Comparison of ENCODE assay signal across 29 mouse cellular contexts in genomic region chr17:82742445-82742844, GRCm38 (mm10).
DNase-seq lines count a peak whose midpoint lies in the region; TF ChIP-seq lines count a peak whose summit lies in the region.
"Had no signal": no experiment of that assay in that cellular context is flagged by ENCODE, and none has a peak within 500 bp of the region (broad histone marks: within the 10 kb centered on the region; RNA-seq: fewer than 3 reads in every experiment).

No protein-coding gene starts in this region.

- H3K27ac ChIP-seq in heart, adult 2 months = no peak overlapping the region
- no peak overlapping the region for H3K27ac ChIP-seq in layer of hippocampus, adult 2 months
- H3K27ac ChIP-seq in cerebellum, adult 2 months (ENCODE audit: insufficient read depth, low read length) = no peak overlapping the region
- H3K27ac ChIP-seq: embryonic facial prominence, embryonic 10.5 days; embryonic facial prominence, embryonic 15.5 days; forebrain, embryonic 15.5 days; gastrocnemius, adult 2 months; hindbrain, embryonic 12.5 days; kidney, embryonic 15.5 days; limb, embryonic 12.5 days; liver, embryonic 15.5 days; lung, embryonic 15.5 days; midbrain, embryonic 15.5 days; stomach, embryonic 15.5 days had no signal

- no peak overlapping the region for H3K9ac ChIP-seq in heart, adult 2 months (ENCODE audit: low read depth, low read length)
- H3K9ac ChIP-seq: embryonic facial prominence, embryonic 15.5 days; forebrain, embryonic 15.5 days; hindbrain, embryonic 12.5 days; kidney, embryonic 15.5 days; limb, embryonic 12.5 days; liver, embryonic 15.5 days; lung, embryonic 15.5 days; midbrain, embryonic 15.5 days; stomach, embryonic 15.5 days had no signal

- no peaks in the 10 kb centered on the region for H3K4me1 ChIP-seq in heart, adult 2 months (ENCODE audit: control insufficient read depth, insufficient read depth, low read length)
- no peaks in the 10 kb centered on the region for H3K4me1 ChIP-seq in cerebellum, adult 2 months (ENCODE audit: control insufficient read depth, insufficient read depth, low read length)
- H3K4me1 ChIP-seq: embryonic facial prominence, embryonic 10.5 days; embryonic facial prominence, embryonic 15.5 days; forebrain, embryonic 15.5 days; hindbrain, embryonic 12.5 days; kidney, embryonic 15.5 days; limb, embryonic 12.5 days; liver, embryonic 15.5 days; lung, embryonic 15.5 days; megakaryocyte, embryonic 14.5 days; midbrain, embryonic 15.5 days; stomach, embryonic 15.5 days had no signal

- no peak for TF ChIP-seq EP300 in heart, adult 2 months (IDR thresholded peaks at IDR 0.05; ENCODE audit: insufficient read depth, low read depth, low read length)

- TF ChIP-seq CTCF in heart, adult 2 months (IDR thresholded peaks at IDR 0.05) = peak; percentile 52
- peak; percentile 73 for TF ChIP-seq CTCF in layer of hippocampus, adult 2 months (conservative IDR thresholded peaks at IDR 0.05)
- no peak for TF ChIP-seq CTCF in brain, embryonic 14.5 days (IDR thresholded peaks at IDR 0.05; ENCODE audit: borderline replicate concordance, extremely low read depth, insufficient read depth, insufficient read length)
- no peak for TF ChIP-seq CTCF in cerebellum, adult 2 months (IDR thresholded peaks at IDR 0.05; ENCODE audit: borderline replicate concordance, insufficient read depth, low read depth, low read length)

- no peaks in the 10 kb centered on the region for H3K27me3 ChIP-seq in heart, adult 2 months (ENCODE audit: control insufficient read depth, insufficient read depth, low read length)
- H3K27me3 ChIP-seq in cerebellum, adult 2 months (ENCODE audit: control insufficient read depth, insufficient read depth, low read length) = no peaks in the 10 kb centered on the region
- H3K27me3 ChIP-seq: embryonic facial prominence, embryonic 15.5 days; forebrain, embryonic 15.5 days; hindbrain, embryonic 12.5 days; kidney, embryonic 15.5 days; limb, embryonic 12.5 days; liver, embryonic 15.5 days; lung, embryonic 15.5 days; megakaryocyte, embryonic 14.5 days; midbrain, embryonic 15.5 days; stomach, embryonic 15.5 days had no signal

- WGBS in heart, adult 2 months = 85% methylated on average over 1 of the region's 1 CpGs
- 89% methylated on average over 1 of the region's 1 CpGs for WGBS in cerebellum, adult 2 months

- no peaks in the 10 kb centered on the region for H3K36me3 ChIP-seq in heart, adult 2 months (ENCODE audit: control insufficient read depth, insufficient read depth, low read length)
- H3K36me3 ChIP-seq: embryonic facial prominence, embryonic 10.5 days; embryonic facial prominence, embryonic 15.5 days; forebrain, embryonic 15.5 days; hindbrain, embryonic 12.5 days; kidney, embryonic 15.5 days; limb, embryonic 12.5 days; liver, embryonic 15.5 days; lung, embryonic 15.5 days; midbrain, embryonic 15.5 days; stomach, embryonic 15.5 days had no signal

- no peak overlapping the region for H3K4me3 ChIP-seq in heart, adult 2 months
- H3K4me3 ChIP-seq in layer of hippocampus, adult 2 months = no peak overlapping the region
- no peak overlapping the region for H3K4me3 ChIP-seq in cerebellum, adult 2 months (replicated peaks; ENCODE audit: insufficient read depth, low read depth, low read length)
- H3K4me3 ChIP-seq: embryonic facial prominence, embryonic 10.5 days; embryonic facial prominence, embryonic 15.5 days; forebrain, embryonic 15.5 days; gastrocnemius, adult 2 months; hindbrain, embryonic 12.5 days; kidney, embryonic 15.5 days; limb, embryonic 12.5 days; liver, embryonic 15.5 days; lung, embryonic 15.5 days; megakaryocyte, embryonic 14.5 days; midbrain, embryonic 15.5 days; stomach, embryonic 15.5 days had no signal

- no peak for TF ChIP-seq POLR2A in heart, adult 2 months (IDR thresholded peaks at IDR 0.05; ENCODE audit: insufficient read depth, low read depth, low read length)
- TF ChIP-seq POLR2A in brain, embryonic 14.5 days (IDR thresholded peaks at IDR 0.05; ENCODE audit: borderline replicate concordance, extremely low read depth, insufficient read depth, insufficient read length, poor library complexity, severe bottlenecking) = no peak
- TF ChIP-seq POLR2A in cerebellum, adult 2 months (IDR thresholded peaks at IDR 0.05; ENCODE audit: borderline replicate concordance, insufficient read depth, low read length) = no peak

- intact Hi-C loops in heart, adult 2 months (cut with DNase I) = no loop called here

- no peaks in the 10 kb centered on the region for H3K79me2 ChIP-seq in heart, adult 2 months (replicated peaks; ENCODE audit: control insufficient read depth, insufficient read depth, low read length)

- no peak for DNase-seq in heart, adult 2 months
- DNase-seq in heart, adult 11 months = no peak
- no peak for DNase-seq in layer of hippocampus, adult 2 months (ENCODE audit: low spot score in 2 of 2)
- DNase-seq in layer of hippocampus, postnatal 14 days (ENCODE audit: low spot score in 2 of 2) = no peak
- DNase-seq in 3T3-L1 (ENCODE audit: low read depth, low spot score) = peak; percentile 24
- DNase-seq in brain, embryonic 14.5 days (ENCODE audit: low read depth) = peak; percentile 22
- no peak for DNase-seq in cerebellum, adult 2 months
- DNase-seq: adrenal gland, adult 2 months; adrenal gland, postnatal 36 days; cerebellum, adult 8-10 months; cerebellum, postnatal 25 days; gastrocnemius, adult 2 months; heart, postnatal 36 days; kidney, adult 18-20 months; kidney, postnatal 36 days; lung, postnatal 36 days; right cerebral cortex, postnatal 25 days; thymus, postnatal 14 days had no signal

Comparison
In these comparisons a context has a peak if more than half of its experiments do, and no peak if none do; other contexts are left out.
1. DNase-seq: peak in 3T3-L1 (single experiment) and brain, embryonic 14.5 days (single experiment); none in heart, adult 2 months (0 of 2), heart, adult 11 months (single experiment), layer of hippocampus, adult 2 months (0 of 2), layer of hippocampus, postnatal 14 days (0 of 2) and cerebellum, adult 2 months (0 of 2).
2. CTCF ChIP-seq: peak in heart, adult 2 months (single experiment) and layer of hippocampus, adult 2 months (single experiment); none in brain, embryonic 14.5 days (single experiment) and cerebellum, adult 2 months (single experiment).